Mouse (Mus musculus): Measurements from ENCODE around the gene Dpysl4. TPM values are rescaled to one million over a fixed set of nuclear protein-coding genes. Genes with fewer than 3 reads are reported as not detected.

Gene Dpysl4
- polyA plus RNA-seq, 1 experiment: 3.6 TPM

- Histone ChIP-seq H3K4me1 (ENCODE audit: control insufficient read depth, insufficient read depth, low read length) (no peaks in the 10 kb centered on the region), H3K4me3 (ENCODE audit: insufficient read depth, low read length) (no peak overlapping the region), H3K27ac (ENCODE audit: insufficient read depth, low read length) (no peak overlapping the region)
- TF ChIP-seq CTCF (IDR thresholded peaks at IDR 0.05; ENCODE audit: borderline replicate concordance, insufficient read depth, low read length): no peak
- no peak for TF ChIP-seq POLR2A (IDR thresholded peaks at IDR 0.05; ENCODE audit: low read depth, low read length)
Measured at GRCm38 (mm10) chr7:139094761-139095160, 9.0 kb downstream of the Dpysl4 start.

- H3K27ac ChIP-seq (ENCODE audit: insufficient read depth, low read length): no peak overlapping the region
- no peak overlapping the region for H3K4me3 ChIP-seq (ENCODE audit: insufficient read depth, low read length)
- no peaks in the 10 kb centered on the region for H3K4me1 ChIP-seq (ENCODE audit: control insufficient read depth, insufficient read depth, low read length)
- TF ChIP-seq POLR2A (IDR thresholded peaks at IDR 0.05; ENCODE audit: low read depth, low read length): no peak
- TF ChIP-seq CTCF (IDR thresholded peaks at IDR 0.05; ENCODE audit: borderline replicate concordance, insufficient read depth, low read length): no peak
Measured at GRCm38 (mm10) chr7:139095282-139095681, 9.5 kb downstream of the Dpysl4 start.

GRCm38 (mm10) chr7:139096399-139096798 lies 10.6 kb downstream of the Dpysl4 start:
- TF ChIP-seq CTCF (IDR thresholded peaks at IDR 0.05; ENCODE audit: borderline replicate concordance, insufficient read depth, low read length): no peak
- no peak for TF ChIP-seq POLR2A (IDR thresholded peaks at IDR 0.05; ENCODE audit: low read depth, low read length)
- no peaks in the 10 kb centered on the region for H3K4me1 ChIP-seq (ENCODE audit: control insufficient read depth, insufficient read depth, low read length)
- H3K27ac ChIP-seq (ENCODE audit: insufficient read depth, low read length): no peak overlapping the region
- H3K4me3 ChIP-seq (ENCODE audit: insufficient read depth, low read length): no peak overlapping the region

- Histone ChIP-seq H3K27ac (ENCODE audit: insufficient read depth, low read length) (no peak overlapping the region), H3K4me1 (ENCODE audit: control insufficient read depth, insufficient read depth, low read length) (no peaks in the 10 kb centered on the region), H3K4me3 (ENCODE audit: insufficient read depth, low read length) (no peak overlapping the region)
- no peak for TF ChIP-seq CTCF (IDR thresholded peaks at IDR 0.05; ENCODE audit: borderline replicate concordance, insufficient read depth, low read length)
- TF ChIP-seq POLR2A (IDR thresholded peaks at IDR 0.05; ENCODE audit: low read depth, low read length): no peak
Measured at GRCm38 (mm10) chr7:139100531-139101095, 14.8 kb downstream of the Dpysl4 start.

- no peak overlapping the region for H3K27ac ChIP-seq (ENCODE audit: insufficient read depth, low read length)
- H3K4me3 ChIP-seq (ENCODE audit: insufficient read depth, low read length): no peak overlapping the region
- no peak for TF ChIP-seq POLR2A (IDR thresholded peaks at IDR 0.05; ENCODE audit: low read depth, low read length)
- no peak for TF ChIP-seq CTCF (IDR thresholded peaks at IDR 0.05; ENCODE audit: borderline replicate concordance, insufficient read depth, low read length)
- no peaks in the 10 kb centered on the region for H3K4me1 ChIP-seq (ENCODE audit: control insufficient read depth, insufficient read depth, low read length)
Measured at GRCm38 (mm10) chr7:139101286-139101804, 15.5 kb downstream of the Dpysl4 start.

GRCm38 (mm10) chr7:139101826-139102225 lies 16.0 kb downstream of the Dpysl4 start:
- Histone ChIP-seq H3K4me1 (ENCODE audit: control insufficient read depth, insufficient read depth, low read length) (no peaks in the 10 kb centered on the region), H3K27ac (ENCODE audit: insufficient read depth, low read length) (no peak overlapping the region), H3K4me3 (ENCODE audit: insufficient read depth, low read length) (no peak overlapping the region)
- TF ChIP-seq CTCF (IDR thresholded peaks at IDR 0.05; ENCODE audit: borderline replicate concordance, insufficient read depth, low read length): no peak
- TF ChIP-seq POLR2A (IDR thresholded peaks at IDR 0.05; ENCODE audit: low read depth, low read length): no peak

- no peak overlapping the region for H3K27ac ChIP-seq (ENCODE audit: insufficient read depth, low read length)
- H3K4me3 ChIP-seq (ENCODE audit: insufficient read depth, low read length): no peak overlapping the region
- H3K4me1 ChIP-seq (ENCODE audit: control insufficient read depth, insufficient read depth, low read length): peaks cover 11% of the 10 kb centered on the region
- no peak for TF ChIP-seq CTCF (IDR thresholded peaks at IDR 0.05; ENCODE audit: borderline replicate concordance, insufficient read depth, low read length)
- no peak for TF ChIP-seq POLR2A (IDR thresholded peaks at IDR 0.05; ENCODE audit: low read depth, low read length)
Measured at GRCm38 (mm10) chr7:139103960-139104381, 18.2 kb downstream of the Dpysl4 start.

- no peak overlapping the region for H3K27ac ChIP-seq (ENCODE audit: insufficient read depth, low read length)
- no peak overlapping the region for H3K4me3 ChIP-seq (ENCODE audit: insufficient read depth, low read length)
- TF ChIP-seq CTCF (IDR thresholded peaks at IDR 0.05; ENCODE audit: borderline replicate concordance, insufficient read depth, low read length) (no peak), POLR2A (IDR thresholded peaks at IDR 0.05; ENCODE audit: low read depth, low read length) (no peak)
- H3K4me1 ChIP-seq (ENCODE audit: control insufficient read depth, insufficient read depth, low read length): peaks cover 11% of the 10 kb centered on the region
Measured at GRCm38 (mm10) chr7:139105076-139105475, 19.3 kb downstream of the Dpysl4 start.

GRCm38 (mm10) chr7:139105705-139106104 lies 19.9 kb downstream of the Dpysl4 start:
- Histone ChIP-seq H3K4me1 (ENCODE audit: control insufficient read depth, insufficient read depth, low read length) (peaks cover 11% of the 10 kb centered on the region), H3K4me3 (ENCODE audit: insufficient read depth, low read length) (no peak overlapping the region), H3K27ac (ENCODE audit: insufficient read depth, low read length) (no peak overlapping the region)
- TF ChIP-seq CTCF (IDR thresholded peaks at IDR 0.05; ENCODE audit: borderline replicate concordance, insufficient read depth, low read length) (no peak), POLR2A (IDR thresholded peaks at IDR 0.05; ENCODE audit: low read depth, low read length) (no peak)

- H3K4me3 ChIP-seq (ENCODE audit: insufficient read depth, low read length): no peak overlapping the region
- no peak for TF ChIP-seq CTCF (IDR thresholded peaks at IDR 0.05; ENCODE audit: borderline replicate concordance, insufficient read depth, low read length)
- TF ChIP-seq POLR2A (IDR thresholded peaks at IDR 0.05; ENCODE audit: low read depth, low read length): no peak
- no peak overlapping the region for H3K27ac ChIP-seq (ENCODE audit: insufficient read depth, low read length)
Measured at GRCm38 (mm10) chr7:139107908-139108650, 22.3 kb downstream of the Dpysl4 start.

More at GRCm38 (mm10) chr7:139107908-139108650, 22.3 kb downstream of the Dpysl4 start:
- peaks cover 11% of the 10 kb centered on the region for H3K4me1 ChIP-seq (ENCODE audit: control insufficient read depth, insufficient read depth, low read length)
